Comparison of ENCODE assay signal across 25 mouse cellular contexts in genomic region chr3:48134938-48135337, GRCm38 (mm10).
DNase-seq lines count a peak whose midpoint lies in the region; ATAC-seq and TF ChIP-seq lines count a peak whose summit lies in the region.
"Had no signal": no experiment of that assay in that cellular context is flagged by ENCODE, and none has a peak within 500 bp of the region (broad histone marks: within the 10 kb centered on the region; RNA-seq: fewer than 3 reads in every experiment).

No protein-coding gene starts in this region.

- no peak overlapping the region for H3K4me3 ChIP-seq in embryonic facial prominence, embryonic 14.5 days (ENCODE audit: low read depth, low read length)
- H3K4me3 ChIP-seq in embryonic facial prominence, embryonic 10.5 days: no peak overlapping the region
- H3K4me3 ChIP-seq in kidney, embryonic 14.5 days (ENCODE audit: low read length): no peak overlapping the region
- no peak overlapping the region for H3K4me3 ChIP-seq in lung, embryonic 14.5 days (ENCODE audit: low read depth, low read length)
- H3K4me3 ChIP-seq: embryonic facial prominence, embryonic 13.5 days; forebrain, embryonic 13.5 days; forebrain, embryonic 15.5 days had no signal

- no peaks in the 10 kb centered on the region for H3K36me3 ChIP-seq in embryonic facial prominence, embryonic 14.5 days (ENCODE audit: control insufficient read depth, insufficient read depth, low read length)
- no peaks in the 10 kb centered on the region for H3K36me3 ChIP-seq in embryonic facial prominence, embryonic 10.5 days (replicated peaks)
- no peaks in the 10 kb centered on the region for H3K36me3 ChIP-seq in kidney, embryonic 14.5 days (ENCODE audit: control insufficient read depth, insufficient read depth, low read length)
- H3K36me3 ChIP-seq in lung, embryonic 14.5 days (ENCODE audit: insufficient read depth): no peaks in the 10 kb centered on the region
- H3K36me3 ChIP-seq: embryonic facial prominence, embryonic 13.5 days; forebrain, embryonic 15.5 days; G1E had no signal

- H3K9ac ChIP-seq in embryonic facial prominence, embryonic 14.5 days (ENCODE audit: low read depth, low read length): no peak overlapping the region
- H3K9ac ChIP-seq in kidney, embryonic 14.5 days (ENCODE audit: low read depth, low read length): no peak overlapping the region
- H3K9ac ChIP-seq in lung, embryonic 14.5 days: no peak overlapping the region
- H3K9ac ChIP-seq: embryonic facial prominence, embryonic 13.5 days; forebrain, embryonic 13.5 days; forebrain, embryonic 15.5 days had no signal

- no peak for ATAC-seq in embryonic facial prominence, embryonic 14.5 days (ENCODE audit: low read depth)
- ATAC-seq in kidney, embryonic 14.5 days (ENCODE audit: low FRiP score, low TSS enrichment): 0 out of 2 replicates have a peak, but pooled peaks have one; percentile 62
- ATAC-seq in lung, embryonic 14.5 days (ENCODE audit: insufficient read depth): no peak
- ATAC-seq: activated CD4-positive, CD25-positive, alpha-beta regulatory T cell, adult 4 months; CD4-positive, CD25-positive, alpha-beta regulatory T cell, adult 4 months; forebrain, embryonic 13.5 days; forebrain, embryonic 15.5 days; Patski had no signal

- 54% methylated on average over 4 of the region's 4 CpGs for whole genome bisulfite sequencing in embryonic facial prominence, embryonic 14.5 days
- WGBS in embryonic facial prominence, embryonic 10.5 days: 77% methylated on average over 4 of the region's 4 CpGs
- WGBS in kidney, embryonic 14.5 days: 66% methylated on average over 4 of the region's 4 CpGs
- 63% methylated on average over 4 of the region's 4 CpGs for WGBS in lung, embryonic 14.5 days

- no peak for TF ChIP-seq CTCF in lung, embryonic 14.5 days (IDR thresholded peaks at IDR 0.05; ENCODE audit: low read depth)

- peak; percentile 73 for DNase-seq in embryonic facial prominence, embryonic 14.5 days (ENCODE audit: low spot score)
- no peak for DNase-seq in embryonic facial prominence, embryonic 10.5 days (ENCODE audit: low spot score)
- DNase-seq in kidney, postnatal 14 days: no peak
- DNase-seq in kidney, postnatal 4 days: peak; percentile 6 to 11
- no peak for DNase-seq in kidney, adult 9 months
- DNase-seq in lung, embryonic 14.5 days: peak; percentile 47
- no peak for DNase-seq in lung, postnatal 14 days
- DNase-seq: adrenal gland, adult 8-10 months; adrenal gland, postnatal 14 days; adrenal gland, postnatal 36 days; B cell, adult 2 months; cerebellum, adult 11-12 months; cerebellum, adult 2 months; cerebellum, adult 9-10 months; cerebellum, postnatal 10 days; cerebellum, postnatal 25 days had no signal

- no peaks in the 10 kb centered on the region for H3K4me1 ChIP-seq in embryonic facial prominence, embryonic 14.5 days (ENCODE audit: control insufficient read depth, insufficient read depth, low read length)
- H3K4me1 ChIP-seq in embryonic facial prominence, embryonic 10.5 days: no peaks in the 10 kb centered on the region
- H3K4me1 ChIP-seq in kidney, embryonic 14.5 days (ENCODE audit: control insufficient read depth, insufficient read depth, low read length): no peaks in the 10 kb centered on the region
- H3K4me1 ChIP-seq in lung, embryonic 14.5 days (ENCODE audit: insufficient read depth): no peaks in the 10 kb centered on the region
- H3K4me1 ChIP-seq: embryonic facial prominence, embryonic 13.5 days; forebrain, embryonic 13.5 days; forebrain, embryonic 15.5 days had no signal

- no peak overlapping the region for H3K4me2 ChIP-seq in embryonic facial prominence, embryonic 14.5 days (ENCODE audit: low read depth, low read length)
- no peak overlapping the region for H3K4me2 ChIP-seq in kidney, embryonic 14.5 days (replicated peaks; ENCODE audit: low read depth, low read length)
- H3K4me2 ChIP-seq in lung, embryonic 14.5 days: no peak overlapping the region
- H3K4me2 ChIP-seq: embryonic facial prominence, embryonic 13.5 days; forebrain, embryonic 13.5 days; forebrain, embryonic 15.5 days had no signal

- H3K27me3 ChIP-seq in embryonic facial prominence, embryonic 14.5 days (replicated peaks; ENCODE audit: control insufficient read depth, insufficient read depth, low read length): no peaks in the 10 kb centered on the region
- no peaks in the 10 kb centered on the region for H3K27me3 ChIP-seq in embryonic facial prominence, embryonic 10.5 days (replicated peaks; ENCODE audit: low read depth, poor library complexity, severe bottlenecking)
- H3K27me3 ChIP-seq in kidney, embryonic 14.5 days (ENCODE audit: control insufficient read depth, insufficient read depth, low read length): no peaks in the 10 kb centered on the region
- H3K27me3 ChIP-seq in lung, embryonic 14.5 days (ENCODE audit: insufficient read depth, low read length): no peaks in the 10 kb centered on the region
- H3K27me3 ChIP-seq: CH12.LX; embryonic facial prominence, embryonic 13.5 days; forebrain, embryonic 13.5 days; forebrain, embryonic 15.5 days; Patski had no signal

- H3K27ac ChIP-seq in embryonic facial prominence, embryonic 14.5 days (replicated peaks; ENCODE audit: low read depth, low read length): no peak overlapping the region
- no peak overlapping the region for H3K27ac ChIP-seq in embryonic facial prominence, embryonic 10.5 days (replicated peaks)
- H3K27ac ChIP-seq in kidney, embryonic 14.5 days (ENCODE audit: low read depth, low read length): no peak overlapping the region
- no peak overlapping the region for H3K27ac ChIP-seq in lung, embryonic 14.5 days (ENCODE audit: low read depth)
- H3K27ac ChIP-seq: embryonic facial prominence, embryonic 13.5 days; forebrain, embryonic 13.5 days; forebrain, embryonic 15.5 days had no signal

- no peaks in the 10 kb centered on the region for H3K9me3 ChIP-seq in embryonic facial prominence, embryonic 14.5 days (ENCODE audit: control insufficient read depth, low read length)
- H3K9me3 ChIP-seq in embryonic facial prominence, embryonic 10.5 days: no peaks in the 10 kb centered on the region
- no peaks in the 10 kb centered on the region for H3K9me3 ChIP-seq in kidney, embryonic 14.5 days (ENCODE audit: control insufficient read depth, low read length)
- no peaks in the 10 kb centered on the region for H3K9me3 ChIP-seq in lung, embryonic 14.5 days (ENCODE audit: low read depth, low read length)
- H3K9me3 ChIP-seq: embryonic facial prominence, embryonic 13.5 days; forebrain, embryonic 13.5 days; forebrain, embryonic 15.5 days; G1E had no signal

Comparison
In these comparisons a context has a peak if more than half of its experiments do, and no peak if none do; other contexts are left out.
1. DNase-seq: peak in embryonic facial prominence, embryonic 14.5 days (single experiment), kidney, postnatal 4 days (2 of 2) and lung, embryonic 14.5 days (single experiment); none in embryonic facial prominence, embryonic 10.5 days (single experiment), kidney, postnatal 14 days (single experiment), kidney, adult 9 months (single experiment) and lung, postnatal 14 days (single experiment).